Mouse (Mus musculus) olfactory bulb, adult 2 months (tissue): ENCODE data around the gene Prkg1.

Source experiments
- CTCF ChIP-seq: fragments of 200-500 bp; IDR thresholded peaks from 2 replicates; pipeline ENCODE4 v1.5.1; 2012; ENCODE audit warnings: low read depth, mild to moderate bottlenecking, low read length, moderate library complexity; ENCODE audit not compliant: insufficient read depth
- POLR2A ChIP-seq: fragments of 200-500 bp; IDR thresholded peaks from 2 replicates; pipeline ENCODE4 v1.6.1; 2012; ENCODE audit warnings: mild to moderate bottlenecking, low read depth, low read length, moderate library complexity; ENCODE audit not compliant: insufficient read depth

DNA sequence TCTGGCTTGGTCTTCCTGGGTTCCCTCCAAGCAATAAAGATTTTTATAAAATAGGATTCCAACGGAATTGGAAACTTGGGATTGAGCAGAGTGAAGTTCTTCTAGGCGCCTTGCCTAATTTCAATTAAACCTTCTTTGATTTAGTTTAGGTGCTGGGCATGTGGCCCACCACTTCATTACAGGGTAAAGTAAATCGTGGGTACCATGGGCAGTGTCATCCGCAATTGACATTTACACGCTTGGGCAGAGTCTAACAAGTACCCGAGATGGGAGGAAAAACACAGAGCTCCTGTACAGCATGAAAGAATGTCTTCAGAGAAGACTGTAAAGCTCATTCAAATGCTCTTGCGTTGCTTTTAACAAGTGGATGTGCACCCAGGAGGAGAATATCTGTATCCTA lies 622.9 kb downstream of the Prkg1 start:
- TF ChIP-seq POLR2A (no peak), CTCF (no peak)
